Mouse (Mus musculus) bone marrow macrophage, adult 2 months (primary cell): ENCODE results near the gene S100a4.

Experiments
- CTCF ChIP-seq: IDR thresholded peaks from 2 replicates; pipeline ENCODE4 v1.5.1; 2012; ENCODE audit warnings: low read depth, mild to moderate bottlenecking, low read length, moderate library complexity
- POLR2A ChIP-seq: IDR thresholded peaks from 2 replicates; pipeline ENCODE4 v1.6.1; 2012; ENCODE audit warnings: mild to moderate bottlenecking, low read depth, low read length, borderline replicate concordance

DNA sequence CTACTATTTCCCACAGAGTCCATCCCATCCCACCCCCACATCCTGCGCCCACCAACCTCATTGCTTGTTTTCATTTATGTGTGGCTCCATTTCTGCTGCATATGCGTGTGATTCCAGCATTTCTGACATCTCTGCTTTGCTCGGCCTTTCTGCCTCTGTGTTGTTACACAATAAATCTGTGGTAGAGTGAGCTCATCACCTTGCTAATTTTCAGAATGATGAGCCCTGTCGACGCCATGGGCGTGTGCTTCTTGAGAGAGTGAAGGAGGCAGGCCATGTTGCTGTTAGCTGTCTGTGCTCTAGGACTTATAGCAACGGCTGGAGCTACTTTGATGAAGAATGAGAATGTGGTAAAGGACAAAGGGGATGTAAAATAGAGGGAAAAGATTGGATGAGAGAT is 37.4 kb downstream of the S100a4 start:
- no peak for TF ChIP-seq POLR2A
- no peak for TF ChIP-seq CTCF
